Comparison of ENCODE assay signal across 23 mouse cellular contexts in genomic region chr17:26957872-26958271, GRCm38 (mm10). TPM values are rescaled to one million over a fixed set of nuclear protein-coding genes. Genes with fewer than 3 reads are reported as not detected.
DNase-seq lines count a peak whose midpoint lies in the region; ATAC-seq and TF ChIP-seq lines count a peak whose summit lies in the region.
"Had no signal": no experiment of that assay in that cellular context is flagged by ENCODE, and none has a peak within 500 bp of the region (broad histone marks: within the 10 kb centered on the region; RNA-seq: fewer than 3 reads in every experiment).

No protein-coding gene starts in this region.

- H3K4me1 ChIP-seq in liver, embryonic 15.5 days (replicated peaks), result peaks cover 64% of the 10 kb centered on the region

- peaks cover 9% of the 10 kb centered on the region for H3K27me3 ChIP-seq in liver, embryonic 15.5 days
- H3K27me3 ChIP-seq: heart, embryonic 12.5 days; heart, embryonic 15.5 days; Patski had no signal

- H3K4me3 ChIP-seq in left cerebral cortex, adult 2 months, result no peak overlapping the region
- H3K4me3 ChIP-seq in liver, embryonic 15.5 days (replicated peaks), result no peak overlapping the region
- H3K4me3 ChIP-seq: gastrocnemius, adult 2 months; heart, embryonic 12.5 days; heart, embryonic 15.5 days had no signal

- H3K9ac ChIP-seq in liver, embryonic 15.5 days, result no peak overlapping the region
- H3K9ac ChIP-seq: forebrain, postnatal 0 days; heart, embryonic 12.5 days; heart, embryonic 15.5 days; hindbrain, embryonic 14.5 days had no signal

- H3K9me3 ChIP-seq in liver, embryonic 15.5 days (replicated peaks), result no peaks in the 10 kb centered on the region
- H3K9me3 ChIP-seq: heart, embryonic 12.5 days; heart, embryonic 15.5 days had no signal

- DNase-seq in cerebellum, adult 9-11 months, result peak; percentile 5
- DNase-seq in cerebellum, adult 18-20 months, result no peak
- no peak for DNase-seq in left cerebral cortex, adult 2 months (ENCODE audit: extremely low spot score in 1 of 2, low spot score in 2 of 2)
- DNase-seq in left cerebral cortex, adult 9 months (ENCODE audit: low spot score in 2 of 2), result no peak
- DNase-seq in right cerebral cortex, postnatal 4 days, result peak; percentile 5
- no peak for DNase-seq in right cerebral cortex, postnatal 36 days (ENCODE audit: low spot score in 2 of 2)
- DNase-seq: adrenal gland, postnatal 14 days; cerebellum, adult 11 months; cerebellum, adult 8-10 months; forebrain, postnatal 0 days; gastrocnemius, adult 2 months; gastrocnemius, postnatal 14 days; heart, adult 18-20 months; heart, postnatal 10 days; heart, postnatal 36 days had no signal

- peak overlapping the region; percentile 74 for H3K4me2 ChIP-seq in liver, embryonic 15.5 days
- H3K4me2 ChIP-seq: heart, embryonic 12.5 days; heart, embryonic 15.5 days; hindbrain, embryonic 14.5 days had no signal

- H3K36me3 ChIP-seq in liver, embryonic 15.5 days (replicated peaks), result no peaks in the 10 kb centered on the region

- no peak for TF ChIP-seq CTCF in left cerebral cortex, adult 2 months (IDR thresholded peaks at IDR 0.05)

- peak overlapping the region; percentile 7; the same call in 1 of the 2 replicates for H3K27ac ChIP-seq in left cerebral cortex, adult 2 months
- peak overlapping the region; percentile 89; the same call in 1 of the 2 replicates for H3K27ac ChIP-seq in liver, embryonic 15.5 days (replicated peaks)
- H3K27ac ChIP-seq: gastrocnemius, adult 2 months; heart, embryonic 15.5 days; hindbrain, embryonic 14.5 days; hindbrain, postnatal 0 days had no signal

- WGBS in liver, embryonic 15.5 days (ENCODE audit: insufficient replicate concordance), result 91% methylated on average over 5 of the region's 5 CpGs

- intact Hi-C loops in left cerebral cortex, adult 2 months (cut with DNase I), result no loop called here

- no peak for ATAC-seq in liver, embryonic 15.5 days (ENCODE audit: insufficient read depth)
- no peak for ATAC-seq in megakaryocyte progenitor cell, adult 5-6 weeks (replicated peaks; ENCODE audit: poor library complexity)
- ATAC-seq: forebrain, embryonic 14.5 days; forebrain, postnatal 0 days; hindbrain, postnatal 0 days; Patski had no signal

RNA-seq across cellular contexts. Expression of gene Zbtb9, which starts 15.1 kb away (rescaled TPM):
- total RNA-seq in left cerebral cortex, adult 2 months (2021), result 10 to 100 TPM; 16.3 to 18.3 TPM
- polyA plus RNA-seq in liver, embryonic 15.5 days (2015; fragmentation: Nextera tagmentation; extraction: Ambion mirVana), result 5.0 and 5.8 TPM in 2 replicates
- total RNA-seq in megakaryocyte progenitor cell, adult 5-6 weeks (2015), result 2.9 and 5.3 TPM in 2 replicates
- 16.3 and 22.1 TPM in 2 replicates for total RNA-seq in megakaryocyte progenitor cell, adult 5-6 weeks (2017)

RNA-seq across cellular contexts. Expression of gene Syngap1, which starts 16.8 kb away (rescaled TPM):
- 100 to 1,000 TPM; 452 to 471 TPM for total RNA-seq in left cerebral cortex, adult 2 months (2021)
- 0.21 and 0.28 TPM in 2 replicates for polyA plus RNA-seq in liver, embryonic 15.5 days (2015; fragmentation: Nextera tagmentation; extraction: Ambion mirVana)
- total RNA-seq in megakaryocyte progenitor cell, adult 5-6 weeks (2015), result 5.3 and 11.6 TPM in 2 replicates
- 3.6 TPM in 2 replicates for total RNA-seq in megakaryocyte progenitor cell, adult 5-6 weeks (2017)

RNA-seq across cellular contexts. Expression of gene Cuta, which starts 18.5 kb away (rescaled TPM):
- total RNA-seq in left cerebral cortex, adult 2 months (2021), result 100 to 1,000 TPM; 103 to 110 TPM
- polyA plus RNA-seq in liver, embryonic 15.5 days (2015; fragmentation: Nextera tagmentation; extraction: Ambion mirVana), result 85.9 and 86.7 TPM in 2 replicates
- total RNA-seq in megakaryocyte progenitor cell, adult 5-6 weeks (2015), result 181 and 216 TPM in 2 replicates
- total RNA-seq in megakaryocyte progenitor cell, adult 5-6 weeks (2017), result 75.8 and 82.9 TPM in 2 replicates

RNA-seq across cellular contexts. Expression of gene Phf1, which starts 25.0 kb away (rescaled TPM):
- total RNA-seq in left cerebral cortex, adult 2 months (2021), result 10 to 100 TPM; 33.8 to 39.5 TPM
- polyA plus RNA-seq in liver, embryonic 15.5 days (2015; fragmentation: Nextera tagmentation; extraction: Ambion mirVana), result 1.8 and 2.6 TPM in 2 replicates
- 2.1 TPM in 2 replicates for total RNA-seq in megakaryocyte progenitor cell, adult 5-6 weeks (2015)
- 3.5 and 4.6 TPM in 2 replicates for total RNA-seq in megakaryocyte progenitor cell, adult 5-6 weeks (2017)

RNA-seq across cellular contexts. Expression of gene Kifc5b, which starts 41.0 kb away (rescaled TPM):
- total RNA-seq in left cerebral cortex, adult 2 months (2021), result 1 to 10 TPM; 3.3 to 4.6 TPM
- polyA plus RNA-seq in liver, embryonic 15.5 days (2015; fragmentation: Nextera tagmentation; extraction: Ambion mirVana), result 5.2 and 5.9 TPM in 2 replicates
- total RNA-seq in megakaryocyte progenitor cell, adult 5-6 weeks (2015), result 2.6 and 4.6 TPM in 2 replicates
- total RNA-seq in megakaryocyte progenitor cell, adult 5-6 weeks (2017), result 13.8 and 16.0 TPM in 2 replicates

Comparison
In these comparisons a context has a peak if more than half of its experiments do, and no peak if none do; other contexts are left out.
1. DNase-seq: peak in cerebellum, adult 9-11 months (single experiment) and right cerebral cortex, postnatal 4 days (single experiment); none in cerebellum, adult 18-20 months (0 of 2), left cerebral cortex, adult 2 months (0 of 2), left cerebral cortex, adult 9 months (0 of 2) and right cerebral cortex, postnatal 36 days (0 of 2).
2. RNA of gene Syngap1, which starts 16.8 kb away (total RNA-seq): 452 to 471 TPM in left cerebral cortex, adult 2 months; 3.6 to 11.6 TPM in megakaryocyte progenitor cell, adult 5-6 weeks; every median in the first group is over 10 times any median in the second.